Mouse (Mus musculus) intestine, postnatal 0 days (tissue): ENCODE measurements at regions not wholly inside any gene's neighbourhood (a gene's known extent, or its start where the extent isn't known, plus 50 kb on each side); places are given as distances from the start of the nearest gene placed in this dataset.

Experiments used
- ATAC-seq: fragments of 200-750 bp; cut with Nextera tagmentation; 2 replicates; pipeline ENCODE4 v1.8.0; 2017; ENCODE audit warnings: mild to moderate bottlenecking, moderate TSS enrichment, moderate library complexity
- H3K27ac ChIP-seq: fragments of 300-500 bp; sonication (generic); 2 replicates; pipeline ENCODE4 v1.5.1; 2014; ENCODE audit warnings: mild to moderate bottlenecking, low read depth, low read length, moderate library complexity
- H3K27me3 ChIP-seq: fragments of 300-500 bp; sonication (generic); replicated peaks from 2 replicates; pipeline ENCODE4 v1.6.1; 2014; ENCODE audit warnings: low read length, mixed read lengths; ENCODE audit not compliant: control insufficient read depth, insufficient read depth
- H3K36me3 ChIP-seq: fragments of 300-500 bp; sonication (generic); 2 replicates; pipeline ENCODE4 v1.6.1; 2014; ENCODE audit warnings: mild to moderate bottlenecking, moderate library complexity; ENCODE audit not compliant: control insufficient read depth, insufficient read depth
- H3K4me1 ChIP-seq: fragments of 300-500 bp; sonication (generic); replicated peaks from 2 replicates; pipeline ENCODE4 v1.6.1; 2014; ENCODE audit warnings: antibody characterized with exemption, low read length, mixed read lengths; ENCODE audit not compliant: control insufficient read depth, insufficient read depth
- H3K4me2 ChIP-seq: fragments of 300-500 bp; sonication (generic); replicated peaks from 2 replicates; pipeline ENCODE4 v1.6.1; 2014; ENCODE audit warnings: low read depth, mild to moderate bottlenecking, moderate library complexity
- H3K4me3 ChIP-seq: fragments of 300-500 bp; sonication (generic); 2 replicates; pipeline ENCODE4 v1.5.1; 2014; ENCODE audit warnings: low read depth, low read length
- H3K9ac ChIP-seq: fragments of 300-500 bp; sonication (generic); 2 replicates; pipeline ENCODE4 v1.6.1; 2014; ENCODE audit warnings: mild to moderate bottlenecking, low read depth, low read length
- H3K9me3 ChIP-seq: fragments of 300-500 bp; sonication (generic); 2 replicates; pipeline ENCODE4 v1.6.1; 2016; ENCODE audit warnings: mixed run types; ENCODE audit not compliant: control insufficient read depth
- CTCF ChIP-seq: sonication (generic); IDR thresholded peaks from 2 replicates; pipeline ENCODE4 v1.5.1; 2016; ENCODE audit warnings: low read depth, mild to moderate bottlenecking, control low read depth, antibody characterized with exemption, moderate library complexity
- WGBS: fragments of 180-500 bp; shearing (Covaris S2); extraction: QIAGEN DNeasy Blood & Tissue Kit; methylation state at CpG from one replicate; pipeline ENCODE4 v1.1.7; 2014; 5-methylcytosine and 5-hydroxymethylcytosine counted together

GRCm38 (mm10) chr12:63660975-63661374 is 813.5 kb downstream of the Fscb start:
- no peak overlapping the region for H3K4me2 ChIP-seq
- no peak overlapping the region for H3K27ac ChIP-seq
- no peak overlapping the region for H3K4me3 ChIP-seq
- TF ChIP-seq CTCF = no peak
- H3K36me3 ChIP-seq = no peaks in the 10 kb centered on the region
- peak; percentile 82 for ATAC-seq
- H3K9me3 ChIP-seq = no peaks in the 10 kb centered on the region
- no peaks in the 10 kb centered on the region for H3K4me1 ChIP-seq
- 46% methylated on average over 1 of the region's 1 CpGs for WGBS
- no peak overlapping the region for H3K9ac ChIP-seq
- H3K27me3 ChIP-seq = no peaks in the 10 kb centered on the region
